Mouse (Mus musculus) kidney, adult 2 months (tissue): Measurements from ENCODE around the gene Spata5. TPM values are rescaled to one million over a fixed set of nuclear protein-coding genes. Genes with fewer than 3 reads are reported as not detected.
"Not testable (repeated sequence)": the region's sequence is repeated elsewhere in the genome, so short reads cannot be mapped to it uniquely, and the experiment has no call there.

Experiments
- DNase-seq: peaks from one replicate; pipeline ENCODE4 v3.0.0; 2021
- H3K27ac ChIP-seq: fragments of 200-500 bp; 2 replicates; pipeline ENCODE4 v1.5.1; 2012; ENCODE audit warnings: low read depth, low read length, control low read depth, inconsistent platforms; ENCODE audit not compliant: insufficient read depth
- H3K27me3 ChIP-seq: fragments of 200-500 bp; replicated peaks from 2 replicates; pipeline ENCODE4 v1.6.1; 2012; ENCODE audit warnings: mild to moderate bottlenecking, moderate library complexity, low read length, inconsistent platforms; ENCODE audit not compliant: control insufficient read depth, insufficient read depth
- H3K36me3 ChIP-seq: fragments of 200-500 bp; 2 replicates; pipeline ENCODE4 v1.6.1; 2012; ENCODE audit warnings: mild to moderate bottlenecking, moderate library complexity, low read length, inconsistent platforms; ENCODE audit not compliant: control insufficient read depth, insufficient read depth
- H3K4me1 ChIP-seq: fragments of 200-500 bp; 2 replicates; pipeline ENCODE4 v1.6.1; 2011; ENCODE audit warnings: low read length; ENCODE audit not compliant: control insufficient read depth, insufficient read depth
- H3K4me3 ChIP-seq: fragments of 200-500 bp; 2 replicates; pipeline ENCODE4 v1.5.1; 2011; ENCODE audit warnings: mild to moderate bottlenecking, low read depth, low read length, control low read depth; ENCODE audit not compliant: insufficient read depth
- CTCF ChIP-seq: fragments of 200-500 bp; conservative IDR thresholded peaks from 2 replicates; pipeline ENCODE4 v1.5.1; 2011; ENCODE audit warnings: low read depth, mild to moderate bottlenecking, control low read depth, low read length, moderate library complexity, mixed read lengths; ENCODE audit not compliant: insufficient read depth, insufficient read length
- POLR2A ChIP-seq: fragments of 200-500 bp; IDR thresholded peaks from one replicate; pipeline ENCODE4 v1.6.1; 2011; ENCODE audit warnings: low read depth, low read length, control low read depth
- WGBS: fragments of 180-500 bp; shearing (Covaris S2); methylation state at CpG from one replicate; pipeline ENCODE4 v1.1.7; 2018; 5-methylcytosine and 5-hydroxymethylcytosine counted together
- polyA plus RNA-seq: library from polyadenylated mRNA; depleted of rRNA; stranded (reverse); fragments of >200 nt; gene quantifications from 2 replicates; pipeline ENCODE4 v1.2.3, GENCODE M21; 2012

The Spata5 gene
- polyA plus RNA-seq, 1 experiment = 2.7 TPM

- H3K27me3 ChIP-seq = no peaks in the 10 kb centered on the region
- H3K4me1 ChIP-seq = no peaks in the 10 kb centered on the region
- H3K36me3 ChIP-seq = no peaks in the 10 kb centered on the region
- H3K27ac ChIP-seq = no peak overlapping the region
- TF ChIP-seq POLR2A (no peak), CTCF (no peak)
- DNase-seq = no peak
- no peak overlapping the region for H3K4me3 ChIP-seq
These were observed 84.2 kb downstream of the Spata5 start for GRCm38 (mm10) chr3:37503846-37504245.

- no peak for DNase-seq
- 83% methylated on average over 7 of the region's 7 CpGs for WGBS
These were observed 90.6 kb downstream of the Spata5 start for GRCm38 (mm10) chr3:37510055-37511032.

GRCm38 (mm10) chr3:37515485-37515884 is 95.8 kb downstream of the Spata5 start:
- TF ChIP-seq CTCF = peak; percentile 48
- TF ChIP-seq POLR2A = no peak
- H3K4me3 ChIP-seq = no peak overlapping the region
- H3K36me3 ChIP-seq = no peaks in the 10 kb centered on the region
- H3K27ac ChIP-seq = no peak overlapping the region
- DNase-seq = peak; percentile 21
- 33% methylated on average over 2 of the region's 2 CpGs for WGBS
- no peaks in the 10 kb centered on the region for H3K27me3 ChIP-seq
- H3K4me1 ChIP-seq = no peaks in the 10 kb centered on the region

More at GRCm38 (mm10) chr3:37510055-37511032, 90.6 kb downstream of the Spata5 start:
- no peaks in the 10 kb centered on the region for H3K27me3 ChIP-seq
- no peak overlapping the region for H3K4me3 ChIP-seq
- no peak for TF ChIP-seq CTCF
- no peak for TF ChIP-seq POLR2A
- no peak overlapping the region for H3K27ac ChIP-seq
- no peaks in the 10 kb centered on the region for H3K4me1 ChIP-seq
- no peaks in the 10 kb centered on the region for H3K36me3 ChIP-seq

- H3K4me1 ChIP-seq = no peaks in the 10 kb centered on the region
- H3K27me3 ChIP-seq = no peaks in the 10 kb centered on the region
- 100% methylated on average over 2 of the region's 2 CpGs for WGBS
- no peak overlapping the region for H3K27ac ChIP-seq
- TF ChIP-seq CTCF (no peak), POLR2A (no peak)
- H3K36me3 ChIP-seq = no peaks in the 10 kb centered on the region
- DNase-seq = no peak
- H3K4me3 ChIP-seq = no peak overlapping the region
These were observed 96.7 kb downstream of the Spata5 start for GRCm38 (mm10) chr3:37516379-37516778.

- no peak for DNase-seq
- TF ChIP-seq CTCF (no peak), POLR2A (no peak)
These were observed 98.9 kb downstream of the Spata5 start for GRCm38 (mm10) chr3:37518611-37519010.

GRCm38 (mm10) chr3:37520334-37521023 is 100.8 kb downstream of the Spata5 start:
- no peak overlapping the region for H3K4me3 ChIP-seq
- H3K36me3 ChIP-seq = no peaks in the 10 kb centered on the region
- H3K4me1 ChIP-seq = no peaks in the 10 kb centered on the region
- no peak overlapping the region for H3K27ac ChIP-seq
- TF ChIP-seq POLR2A = no peak
- 70% methylated on average over 3 of the region's 3 CpGs for WGBS
- no peak for DNase-seq
- H3K27me3 ChIP-seq = no peaks in the 10 kb centered on the region

More at GRCm38 (mm10) chr3:37518611-37519010, 98.9 kb downstream of the Spata5 start:
- no peaks in the 10 kb centered on the region for H3K36me3 ChIP-seq
- no peaks in the 10 kb centered on the region for H3K4me1 ChIP-seq
- no peaks in the 10 kb centered on the region for H3K27me3 ChIP-seq
- no peak overlapping the region for H3K27ac ChIP-seq
- H3K4me3 ChIP-seq = no peak overlapping the region

GRCm38 (mm10) chr3:37532079-37532478 is 112.4 kb downstream of the Spata5 start:
- Histone ChIP-seq H3K4me1 (no peaks in the 10 kb centered on the region), H3K27me3 (no peaks in the 10 kb centered on the region), H3K27ac (no peak overlapping the region), H3K4me3 (no peak overlapping the region), H3K36me3 (no peaks in the 10 kb centered on the region)
- TF ChIP-seq CTCF (no peak), POLR2A (no peak)
- no peak for DNase-seq

- H3K27me3 ChIP-seq, H3K4me1 ChIP-seq, H3K27ac ChIP-seq, DNase-seq, H3K4me3 ChIP-seq, H3K36me3 ChIP-seq: not testable (repeated sequence)
- WGBS = 91% methylated on average over 2 of the region's 2 CpGs
These were observed 121.0 kb downstream of the Spata5 start for GRCm38 (mm10) chr3:37540701-37541100.
